Mouse (Mus musculus) bone marrow, adult 2 months (tissue): ENCODE data around the gene Heatr9.

ENCODE experiments used
- CTCF ChIP-seq: fragments of 200-500 bp; IDR thresholded peaks from 2 replicates; pipeline ENCODE4 v1.5.1; 2011; ENCODE audit warnings: low read length, control low read depth; ENCODE audit not compliant: control insufficient read depth, insufficient read depth
- POLR2A ChIP-seq: fragments of 200-500 bp; IDR thresholded peaks from 2 replicates; pipeline ENCODE4 v1.6.1; 2011; ENCODE audit warnings: low read depth, mild to moderate bottlenecking, control low read depth, low read length, borderline replicate concordance; ENCODE audit not compliant: control insufficient read depth

DNA sequence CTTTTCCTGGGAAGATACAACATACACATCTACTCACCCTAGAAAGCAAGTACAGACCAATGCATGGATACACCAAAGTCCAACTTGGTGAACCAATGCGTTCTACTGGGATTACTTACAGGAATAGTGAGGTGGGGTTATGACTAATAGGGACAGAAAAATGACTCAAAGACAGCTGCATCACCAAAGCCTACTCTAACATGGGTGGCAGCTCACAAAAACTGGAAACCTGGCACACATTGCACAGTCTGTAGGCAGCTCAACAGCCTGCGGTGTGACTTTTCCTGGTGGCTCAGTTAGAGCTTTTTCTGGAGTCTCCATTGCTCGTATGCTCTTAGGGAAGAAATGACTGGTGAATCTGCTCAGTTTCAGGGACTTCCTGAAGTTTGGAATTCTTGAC, 53.2 kb downstream of the Heatr9 start:
- TF ChIP-seq CTCF (no peak), POLR2A (no peak)
